Mouse (Mus musculus) urinary bladder, postnatal 25 days (tissue): ENCODE measurements around the gene Armh2.

Experiments
- DNase-seq: peaks from one replicate; pipeline ENCODE4 v3.0.0; 2022; ENCODE audit warnings: low spot score

The Armh2 gene

DNA sequence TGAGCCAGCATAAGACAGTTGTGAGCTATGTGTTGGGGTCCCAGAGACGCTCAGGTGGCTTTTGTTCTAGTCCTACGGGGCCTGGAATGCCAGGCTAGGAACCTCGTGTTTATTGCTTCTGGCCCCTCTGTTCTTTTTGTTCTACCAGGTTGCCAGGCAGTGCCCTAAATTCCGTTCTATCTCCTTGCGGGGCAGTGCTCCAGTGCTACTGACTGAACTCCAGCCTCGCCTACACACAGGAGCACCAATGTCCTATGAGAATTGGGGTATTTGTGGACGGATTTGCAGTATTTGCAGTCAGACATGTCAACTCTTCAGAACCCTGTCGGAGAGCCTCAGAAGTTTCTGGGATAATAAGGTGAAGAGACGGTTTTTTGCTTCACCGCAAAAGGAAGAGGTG, at the start of gene Armh2:
TSS of gene Armh2 (plus strand) at position 205 of the 400 bp plus-strand sequence.
- DNase-seq = no peak

DNA sequence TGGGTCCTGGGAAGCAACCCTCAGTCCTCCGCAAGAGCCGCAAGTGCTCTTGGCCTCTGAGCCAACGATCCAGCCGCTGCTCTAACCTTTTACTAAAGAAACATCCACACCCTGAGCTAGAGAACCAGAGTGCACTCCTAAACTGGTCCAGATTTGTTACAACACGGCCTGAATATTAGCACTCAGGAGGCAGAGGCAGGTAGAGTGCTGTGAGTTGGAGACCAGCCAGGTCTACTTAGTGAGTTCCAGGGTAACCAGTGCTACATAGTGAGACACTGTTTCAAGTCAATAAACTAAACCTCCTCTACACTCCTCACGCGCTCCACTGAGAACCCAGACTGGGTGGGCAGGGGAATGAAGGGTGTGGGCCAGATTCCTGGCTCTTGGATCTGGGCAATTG, 47.7 kb upstream of the Armh2 start:
- DNase-seq = no peak

- DNase-seq = no peak
Measured at GRCm38 (mm10) chr13:24698746-24699145, 42.3 kb upstream of the Armh2 start.

DNA sequence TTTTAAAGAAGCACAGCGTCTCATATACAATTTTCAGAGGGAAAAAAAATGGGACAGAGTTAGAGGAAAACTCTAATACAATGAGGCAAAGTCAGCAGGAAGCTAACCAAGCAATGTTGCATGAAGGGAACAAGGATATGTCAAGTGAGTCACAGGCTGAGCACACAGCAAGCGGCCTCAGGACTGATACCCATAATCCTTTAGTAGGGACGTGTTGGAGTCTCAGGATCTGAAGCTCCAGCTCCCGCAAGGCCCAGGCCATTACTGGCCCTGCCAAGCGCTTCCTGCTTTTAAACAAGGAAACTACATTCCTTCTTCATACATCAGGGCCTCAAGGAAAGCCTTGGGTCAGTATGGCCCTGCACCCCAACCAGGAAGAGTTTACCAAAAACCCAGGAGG, 38.9 kb upstream of the Armh2 start:
- no peak for DNase-seq

GRCm38 (mm10) chr13:24709656-24710396, 31.2 kb upstream of the Armh2 start:
- no peak for DNase-seq

DNA sequence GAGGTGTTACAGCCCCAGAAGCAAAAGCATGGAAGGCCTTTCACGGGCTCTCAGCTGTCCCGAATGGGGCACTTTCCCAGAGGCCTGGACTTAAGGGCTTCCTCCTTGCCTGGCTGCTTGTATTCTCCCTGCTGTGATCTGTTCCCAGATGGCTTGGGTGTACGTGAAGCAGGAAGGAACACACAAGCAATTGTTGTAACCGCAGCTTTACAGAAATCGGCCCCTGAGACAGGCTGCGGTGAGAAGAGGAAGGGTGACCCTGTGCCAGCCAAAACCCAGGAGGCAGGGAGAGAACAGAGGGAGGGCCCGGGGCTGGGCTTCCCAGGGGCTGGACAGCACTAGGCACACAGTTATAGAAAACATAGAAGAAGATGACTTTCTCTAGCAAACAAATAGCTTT, 30.1 kb upstream of the Armh2 start:
- no peak for DNase-seq

DNA sequence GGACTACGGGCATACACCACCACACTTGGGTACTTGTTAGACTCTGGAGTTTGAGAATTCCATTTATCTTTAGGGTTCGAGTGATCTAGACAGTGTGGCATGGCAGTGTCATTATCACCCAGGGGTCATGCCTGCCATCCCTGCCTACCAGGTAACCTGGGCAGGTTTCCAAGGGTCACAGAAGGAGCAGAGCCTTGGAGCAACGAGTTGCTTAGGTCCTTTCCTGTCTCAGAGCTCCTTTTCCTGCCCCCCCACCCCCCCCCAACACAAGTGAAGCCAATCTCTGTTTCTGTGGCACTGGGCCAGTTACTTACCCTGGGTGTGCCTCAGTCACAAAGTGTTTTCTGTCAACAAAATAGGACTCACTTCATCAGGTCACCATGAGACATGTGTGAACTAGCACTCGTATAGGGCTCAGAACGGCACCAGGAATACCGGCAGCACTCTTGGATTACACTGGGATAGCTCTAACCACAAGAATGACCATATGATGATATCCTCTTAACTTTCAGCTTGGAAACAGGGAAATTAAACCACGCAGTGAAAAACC, 28.4 kb upstream of the Armh2 start:
- DNase-seq = no peak

GRCm38 (mm10) chr13:24713434-24714000, 27.5 kb upstream of the Armh2 start:
- peak; percentile 89 for DNase-seq

DNA sequence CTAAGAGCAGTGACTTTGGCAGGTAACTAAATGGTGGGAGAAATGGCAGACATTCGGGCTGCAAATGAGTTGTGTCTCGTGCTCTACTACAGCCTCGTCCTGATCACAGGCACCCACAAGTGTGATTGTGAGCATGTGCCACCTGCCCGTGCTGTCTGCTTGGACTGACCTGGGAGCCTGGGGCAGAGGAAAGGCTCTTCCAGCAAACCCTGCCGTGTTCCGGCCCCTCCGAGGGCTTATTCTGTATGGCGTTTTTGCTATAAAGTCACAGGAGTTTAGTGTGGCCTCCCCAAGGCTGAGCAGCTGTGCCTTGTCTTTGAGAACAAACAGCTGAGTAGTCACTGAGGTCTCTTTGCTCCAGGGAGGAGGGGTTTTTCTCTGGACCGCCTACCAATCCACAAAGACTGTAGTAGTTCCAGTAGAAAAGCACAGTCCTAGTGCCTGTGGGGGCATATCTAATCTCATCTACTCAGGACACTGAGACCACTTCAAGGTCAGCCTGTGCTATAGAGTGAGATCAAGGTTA, 26.6 kb upstream of the Armh2 start:
- DNase-seq = no peak

GRCm38 (mm10) chr13:24715601-24716000, 25.4 kb upstream of the Armh2 start:
- no peak for DNase-seq

DNA sequence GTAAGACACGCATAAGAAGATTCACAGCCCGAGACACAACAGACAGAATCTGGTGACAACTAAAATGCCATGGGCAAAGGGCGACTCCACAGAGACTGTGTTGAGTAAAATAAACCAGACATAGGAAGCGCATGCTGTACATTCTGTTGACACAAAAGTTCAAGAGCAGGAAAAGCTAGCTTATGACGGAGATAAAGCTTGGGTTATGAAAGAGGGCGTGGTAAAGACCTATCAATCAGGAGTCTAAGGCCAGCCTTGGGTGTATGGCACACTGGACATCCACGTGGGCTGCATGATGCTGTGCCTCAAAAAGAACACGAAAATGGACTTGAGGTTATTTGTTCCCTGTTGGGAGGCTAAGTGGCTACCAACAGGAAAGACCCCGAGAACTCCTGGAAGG, 24.6 kb upstream of the Armh2 start:
- no peak for DNase-seq

DNA sequence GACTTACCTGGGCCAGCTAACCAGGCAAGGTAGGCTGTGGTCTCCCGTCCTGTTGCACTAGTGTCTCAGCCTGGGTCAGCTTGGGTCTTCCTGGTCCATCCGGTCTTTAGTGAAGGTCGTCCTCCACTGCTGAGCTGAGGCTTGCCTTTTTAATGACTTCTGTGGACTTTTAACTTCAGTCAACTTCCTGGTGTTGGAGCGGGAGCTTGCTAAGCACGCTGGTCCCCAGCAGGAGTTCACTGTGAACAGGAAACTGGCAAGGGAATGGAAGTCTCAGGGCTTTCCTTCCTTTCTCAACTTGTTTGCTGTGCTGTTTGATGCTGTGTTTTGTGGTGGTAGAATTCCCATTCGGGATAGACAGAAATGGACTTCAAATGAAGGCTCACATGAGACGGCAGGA, 23.4 kb upstream of the Armh2 start:
- DNase-seq = no peak

GRCm38 (mm10) chr13:24721502-24721901, 19.5 kb upstream of the Armh2 start:
- DNase-seq = no peak

DNA sequence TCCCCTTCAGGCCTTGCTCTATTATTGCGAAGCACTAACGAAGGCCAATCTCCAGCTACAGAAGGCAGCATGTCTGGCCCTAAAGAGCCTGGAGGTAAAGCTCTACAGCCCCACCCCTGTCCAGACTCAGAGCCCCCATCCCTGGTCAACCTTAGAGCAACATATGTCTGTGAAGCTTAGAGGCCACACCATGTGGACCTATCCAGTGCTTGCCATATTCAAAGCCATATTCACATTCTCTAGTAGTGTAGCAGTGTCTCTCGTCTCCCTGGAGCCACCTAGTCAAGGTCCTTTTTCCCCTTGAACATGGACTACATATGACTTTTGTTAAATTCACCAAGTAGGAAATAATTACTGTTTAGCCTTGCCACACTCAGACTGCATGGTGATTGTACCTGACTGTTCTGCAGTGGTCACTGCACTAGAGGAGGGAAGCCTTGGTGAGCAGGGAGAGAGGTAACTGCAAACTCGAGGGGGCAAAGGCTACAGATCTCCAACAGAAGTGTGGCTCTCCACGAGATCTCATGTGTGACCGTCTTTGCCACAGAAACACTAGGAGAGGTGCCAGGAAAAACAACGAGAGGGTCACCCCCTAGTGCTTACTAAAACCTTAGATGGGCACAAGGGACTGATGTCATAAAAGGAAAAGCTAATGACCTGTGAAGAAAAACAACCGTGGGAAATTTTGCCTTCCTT, 17.2 kb upstream of the Armh2 start:
- no peak for DNase-seq

DNA sequence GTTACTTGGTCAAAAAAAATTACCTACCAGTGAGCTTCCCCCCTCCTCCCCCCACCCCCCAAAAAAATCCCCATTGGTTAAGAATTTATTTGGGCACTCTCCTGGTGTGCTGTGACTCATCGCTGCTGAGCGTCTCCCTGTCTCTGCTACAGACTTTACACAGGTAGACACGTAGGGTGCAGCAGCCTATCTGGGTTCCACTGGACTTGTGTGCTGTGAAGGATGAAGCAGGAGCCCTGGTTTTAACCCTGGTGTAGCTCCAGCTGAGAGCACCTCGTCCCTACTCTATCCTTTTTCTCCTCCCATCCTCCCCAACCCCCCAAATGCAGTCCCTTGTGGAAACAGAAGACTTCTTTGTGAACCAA, 16.7 kb upstream of the Armh2 start:
- no peak for DNase-seq

- no peak for DNase-seq
Measured at GRCm38 (mm10) chr13:24729128-24729527, 11.9 kb upstream of the Armh2 start.

DNA sequence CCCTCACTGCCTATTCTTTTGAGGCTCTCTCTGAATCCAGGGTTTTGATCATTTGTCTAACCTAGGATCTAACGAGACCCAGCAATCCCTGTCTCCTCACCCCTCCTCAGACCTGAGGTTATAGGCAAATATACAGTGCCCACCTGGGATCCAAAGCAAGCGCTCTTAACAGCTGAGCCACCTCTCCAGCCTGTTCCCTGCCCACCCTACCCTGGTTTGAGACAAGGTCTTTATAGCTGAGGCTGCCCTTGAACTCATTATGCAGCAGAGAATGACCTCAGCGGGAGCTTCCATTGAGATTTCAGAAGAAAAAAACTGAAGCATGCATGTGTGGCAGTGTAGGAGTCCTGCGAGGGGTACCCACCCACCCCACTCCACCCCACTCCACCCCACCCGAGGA, 6.5 kb upstream of the Armh2 start:
- DNase-seq = no peak

DNA sequence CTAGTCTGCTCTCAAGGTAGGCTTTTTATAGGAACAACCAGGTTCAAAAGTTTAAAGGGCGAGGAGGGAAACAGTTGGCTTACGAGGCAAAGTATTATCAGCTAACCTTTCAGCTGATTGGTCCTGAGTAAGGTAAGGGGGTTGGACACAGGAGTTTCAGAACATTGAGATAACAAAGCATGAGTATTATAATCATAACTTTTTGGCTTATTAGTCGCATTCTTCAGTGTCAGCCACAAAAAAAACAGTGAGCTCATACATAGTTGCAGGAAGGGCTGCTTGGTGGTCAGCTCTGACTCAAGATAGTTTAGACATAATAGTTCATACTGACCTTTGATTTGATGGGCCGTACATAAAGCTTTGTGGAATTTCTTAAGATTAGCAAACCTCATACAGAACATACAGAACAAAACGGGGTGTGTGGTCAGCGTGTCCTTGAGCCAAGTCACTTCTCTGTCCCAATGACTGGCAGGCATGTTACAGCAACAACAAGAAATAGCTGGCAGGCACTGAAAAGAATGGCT, 5.4 kb upstream of the Armh2 start:
- DNase-seq = no peak

DNA sequence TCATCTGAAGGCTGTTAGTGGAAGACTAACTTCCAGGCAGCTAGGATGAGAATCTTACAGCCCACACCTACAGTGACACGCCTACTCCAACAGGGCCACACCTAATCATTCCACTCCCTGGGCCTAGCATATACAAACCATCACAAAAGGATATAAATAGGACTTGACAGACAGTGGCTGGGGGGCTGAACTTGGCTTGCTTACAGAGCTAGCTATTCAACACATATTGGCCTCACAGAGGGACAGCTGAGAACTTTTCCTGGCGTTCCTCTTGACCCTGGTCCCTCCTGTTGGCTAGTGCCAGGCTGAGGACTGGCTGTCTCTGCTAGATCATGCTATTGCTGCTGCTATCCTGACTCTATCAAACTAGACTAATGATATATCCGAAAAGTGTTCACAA, 6.8 kb downstream of the Armh2 start:
- DNase-seq = no peak

DNA sequence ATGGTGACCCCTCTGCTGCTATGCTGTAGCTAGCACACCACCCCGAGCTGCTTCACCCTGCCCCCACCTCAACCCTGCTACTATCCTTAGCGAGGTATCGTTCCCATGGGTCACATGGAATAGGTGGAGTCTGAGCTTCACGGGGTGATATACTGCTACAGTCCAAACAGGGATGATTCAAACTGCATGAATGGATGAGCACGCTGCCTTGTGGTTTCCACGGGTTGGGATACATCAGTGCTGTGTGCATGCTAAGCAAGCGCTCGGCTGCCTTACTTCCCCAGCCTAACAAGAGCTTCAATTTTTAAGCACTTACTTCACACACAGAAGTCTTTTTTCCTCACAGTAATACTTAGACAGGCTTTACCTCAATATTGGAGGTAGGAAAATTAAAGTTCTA, 9.8 kb downstream of the Armh2 start:
- no peak for DNase-seq

GRCm38 (mm10) chr13:24751396-24751795, 10.4 kb downstream of the Armh2 start:
- DNase-seq = no peak

DNA sequence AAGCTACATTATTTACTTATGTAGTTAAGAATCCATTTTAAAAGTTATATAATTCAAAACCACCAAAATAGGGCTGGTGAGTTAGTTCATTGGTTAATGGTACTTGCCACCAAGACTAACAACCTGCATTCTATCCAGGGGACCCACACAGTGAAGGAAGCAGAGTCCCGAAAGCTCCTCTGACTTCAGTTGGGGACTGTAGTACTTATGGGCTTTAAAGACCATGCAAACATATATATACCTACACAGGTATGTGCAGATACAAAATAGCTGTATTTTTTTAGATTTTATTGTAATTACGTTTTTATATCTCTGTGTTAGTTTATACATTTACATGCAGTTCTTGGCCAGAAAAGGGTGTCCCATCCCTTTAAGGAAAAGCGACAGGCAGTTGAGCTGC, 15.7 kb downstream of the Armh2 start:
- DNase-seq = no peak
